Mouse (Mus musculus): ENCODE data around the gene Arl10. TPM values are rescaled to one million over a fixed set of nuclear protein-coding genes. Genes with fewer than 3 reads are reported as not detected.

The Arl10 gene
- polyA plus RNA-seq, 1 experiment from 2014 or later, result 100 TPM

DNA sequence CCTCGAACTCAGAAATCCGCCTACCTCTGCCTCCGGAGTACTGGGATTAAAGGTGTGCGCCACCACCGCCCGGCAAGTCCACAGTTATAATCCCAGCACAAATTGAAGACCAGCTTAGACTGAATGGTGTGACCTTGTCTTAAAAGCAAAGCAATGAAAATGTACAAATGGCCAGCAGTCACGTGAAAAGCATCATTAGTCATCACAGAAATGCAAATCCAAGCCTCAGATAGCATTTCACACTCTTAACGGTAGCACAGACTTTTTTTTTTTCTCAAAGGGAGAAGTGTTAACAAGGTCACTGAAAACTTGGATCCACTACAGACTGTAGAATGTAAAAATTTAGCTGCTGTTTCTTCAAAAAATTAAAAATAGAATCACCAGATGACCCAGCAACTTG, 41.5 kb downstream of the Arl10 start:
- no peak overlapping the region for H3K9ac ChIP-seq (ENCODE audit: low read depth, low read length)
- 82% methylated on average over 8 of the region's 8 CpGs for WGBS
- peaks cover 3% of the 10 kb centered on the region for H3K4me1 ChIP-seq (ENCODE audit: control insufficient read depth, insufficient read depth, low read depth, low read length)
- no peak overlapping the region for H3K27ac ChIP-seq (ENCODE audit: low read depth, low read length)
- no peak for ATAC-seq
- H3K4me2 ChIP-seq (ENCODE audit: low read length), result no peak overlapping the region
- no peaks in the 10 kb centered on the region for H3K9me3 ChIP-seq (ENCODE audit: control insufficient read depth, low read length)
- no peaks in the 10 kb centered on the region for H3K27me3 ChIP-seq (replicated peaks; ENCODE audit: control insufficient read depth, insufficient read depth, low read length)
- H3K4me3 ChIP-seq (ENCODE audit: low read length), result no peak overlapping the region
- H3K36me3 ChIP-seq (ENCODE audit: control insufficient read depth, insufficient read depth, low read length), result no peaks in the 10 kb centered on the region

DNA sequence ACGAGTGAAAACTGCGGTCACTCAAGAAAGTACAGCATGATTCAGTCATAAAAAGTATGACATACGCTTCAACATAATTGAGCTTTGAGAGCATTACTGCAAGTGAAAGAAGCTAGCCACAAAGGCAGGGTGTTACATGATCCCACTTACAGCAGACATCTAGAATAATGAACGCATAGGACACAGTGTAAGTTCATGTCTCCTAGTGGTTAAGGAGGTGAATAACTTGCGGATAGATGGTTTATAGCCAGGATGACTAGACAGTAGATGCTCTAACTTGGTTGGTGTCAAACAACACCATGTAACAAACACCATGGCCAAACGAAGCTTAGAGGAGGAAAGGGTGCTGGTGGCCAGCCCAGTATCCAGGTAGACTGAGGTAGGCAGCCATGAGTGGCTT, 42.2 kb downstream of the Arl10 start:
- no peaks in the 10 kb centered on the region for H3K36me3 ChIP-seq (ENCODE audit: control insufficient read depth, insufficient read depth, low read length)
- no peak overlapping the region for H3K4me2 ChIP-seq (ENCODE audit: low read length)
- no peaks in the 10 kb centered on the region; the same call in none of the 2 replicates for H3K4me1 ChIP-seq (ENCODE audit: control insufficient read depth, insufficient read depth, low read depth, low read length)
- H3K9me3 ChIP-seq (ENCODE audit: control insufficient read depth, low read length), result no peaks in the 10 kb centered on the region
- H3K4me3 ChIP-seq (ENCODE audit: low read length), result no peak overlapping the region
- no peak for ATAC-seq
- no peaks in the 10 kb centered on the region for H3K27me3 ChIP-seq (replicated peaks; ENCODE audit: control insufficient read depth, insufficient read depth, low read length)
- 68% methylated on average over 6 of the region's 6 CpGs for WGBS
- no peak overlapping the region for H3K9ac ChIP-seq (ENCODE audit: low read depth, low read length)
- H3K27ac ChIP-seq (ENCODE audit: low read depth, low read length), result no peak overlapping the region

DNA sequence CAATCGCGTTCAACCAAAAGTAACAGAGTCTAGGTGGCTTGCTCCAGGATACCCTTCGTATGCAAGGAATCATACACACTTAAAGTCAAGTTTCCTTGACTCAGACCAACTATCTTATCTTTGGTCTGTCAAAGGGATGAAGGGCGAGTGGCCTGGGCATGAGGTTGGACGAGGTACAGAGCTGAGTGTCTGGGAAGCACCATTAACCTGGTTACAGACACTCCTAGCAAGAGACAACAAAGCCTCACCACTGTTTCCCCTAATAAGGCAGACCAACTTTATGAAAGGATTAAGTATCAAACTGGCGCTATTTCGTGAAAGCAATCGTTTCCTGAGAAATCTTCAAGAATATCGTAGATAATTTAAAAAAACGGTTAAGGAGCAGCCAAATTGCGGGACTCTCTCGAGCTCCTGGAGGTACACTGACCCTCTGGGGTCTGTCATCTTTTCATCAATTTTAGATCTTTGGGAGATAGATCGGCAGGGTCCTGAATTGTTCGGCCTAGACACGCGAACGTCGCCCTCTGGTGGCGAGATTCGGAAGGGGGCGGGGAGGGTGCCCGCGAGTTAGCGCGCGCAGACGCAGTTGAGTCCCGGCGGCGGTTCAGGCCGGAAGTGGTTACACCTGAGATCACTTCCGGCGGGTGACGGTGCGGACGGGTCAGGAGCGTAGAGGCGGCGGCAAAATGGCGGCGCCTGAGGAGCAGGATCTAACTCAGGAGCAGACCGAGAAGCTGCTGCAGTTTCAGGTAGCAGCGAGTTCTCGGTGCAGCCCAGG, 46.5 kb downstream of the Arl10 start, which contains the start of gene Faf2:
TSS of gene Faf2 (plus strand) at position 630 of the 778 bp plus-strand sequence.
- Histone ChIP-seq H3K27me3 (replicated peaks; ENCODE audit: control insufficient read depth, insufficient read depth, low read length) (no peaks in the 10 kb centered on the region), H3K4me3 (ENCODE audit: low read length) (peak within 1 kb of the TSS; percentile 72), H3K36me3 (ENCODE audit: control insufficient read depth, insufficient read depth, low read length) (no peaks in the 10 kb centered on the region), H3K27ac (ENCODE audit: low read depth, low read length) (peak within 1 kb of the TSS; percentile 75), H3K4me2 (ENCODE audit: low read length) (peak within 1 kb of the TSS; percentile 88), H3K9ac (ENCODE audit: low read depth, low read length) (peak within 1 kb of the TSS; percentile 73), H3K4me1 (ENCODE audit: control insufficient read depth, insufficient read depth, low read depth, low read length) (peaks cover 12% of the 10 kb centered on the region), H3K9me3 (ENCODE audit: control insufficient read depth, low read length) (no peaks in the 10 kb centered on the region)
- WGBS, result 13% methylated on average over 41 of the region's 44 CpGs
- ATAC-seq, result peak; percentile 98

DNA sequence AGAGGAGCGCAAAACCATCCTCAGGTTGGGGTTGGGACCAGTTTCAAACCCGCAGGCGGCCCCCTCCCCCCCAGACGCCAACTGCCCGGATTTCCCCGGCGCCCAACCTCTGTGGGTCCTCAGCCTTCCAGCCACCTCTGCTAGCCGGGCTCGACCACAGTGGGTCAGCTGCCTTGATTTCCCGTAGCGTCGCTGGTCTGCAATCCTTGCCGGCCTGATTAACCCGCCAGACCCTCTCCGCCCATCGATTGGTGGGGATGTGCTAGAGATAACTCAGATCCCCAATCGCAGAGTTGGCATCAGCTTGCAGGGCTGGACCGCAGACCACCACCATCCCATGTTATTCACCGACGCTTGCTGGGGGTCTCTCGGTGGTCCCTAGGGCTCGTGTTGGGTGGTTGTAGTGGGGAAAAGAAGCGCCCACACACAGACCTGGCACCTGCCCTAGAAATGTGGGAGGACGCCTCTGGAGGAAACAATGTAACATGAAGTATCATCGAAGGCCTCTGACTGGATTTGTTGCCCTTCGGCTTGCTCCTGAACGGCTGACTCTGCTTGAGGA, 47.2 kb downstream of the Arl10 start:
- ATAC-seq, result peak; percentile 76
- H3K36me3 ChIP-seq (ENCODE audit: control insufficient read depth, insufficient read depth, low read length), result no peaks in the 10 kb centered on the region
- 1% methylated on average over 26 of the region's 27 CpGs for WGBS
- no peaks in the 10 kb centered on the region for H3K9me3 ChIP-seq (ENCODE audit: control insufficient read depth, low read length)
- H3K9ac ChIP-seq (ENCODE audit: low read depth, low read length), result peak overlapping the region; percentile 73
- H3K27me3 ChIP-seq (replicated peaks; ENCODE audit: control insufficient read depth, insufficient read depth, low read length), result no peaks in the 10 kb centered on the region
- H3K4me3 ChIP-seq (ENCODE audit: low read length), result peak overlapping the region; percentile 72
- peaks cover 12% of the 10 kb centered on the region for H3K4me1 ChIP-seq (ENCODE audit: control insufficient read depth, insufficient read depth, low read depth, low read length)
- peak overlapping the region; percentile 88 for H3K4me2 ChIP-seq (ENCODE audit: low read length)
- peak overlapping the region; percentile 75 for H3K27ac ChIP-seq (ENCODE audit: low read depth, low read length)

DNA sequence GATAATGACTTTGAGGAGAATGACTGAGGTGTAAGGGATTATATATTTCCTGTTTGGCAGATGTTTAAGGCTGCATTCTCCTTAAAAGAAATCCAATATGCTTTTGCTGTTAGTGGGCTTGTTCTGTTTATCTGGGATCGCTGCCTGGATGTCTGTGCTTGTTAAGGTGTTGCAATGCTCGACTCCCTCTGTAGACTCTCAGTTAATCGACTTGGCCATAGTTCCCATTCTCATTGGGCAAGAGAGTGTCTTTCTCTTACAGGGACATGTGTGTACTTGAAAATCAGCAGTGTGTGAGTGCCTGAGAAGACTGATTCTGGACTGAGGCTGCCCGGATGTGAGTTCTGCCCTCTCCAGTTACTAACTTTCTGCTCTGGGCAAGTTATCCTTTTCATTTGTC, 54.3 kb downstream of the Arl10 start:
- Histone ChIP-seq H3K4me3 (ENCODE audit: low read length) (no peak overlapping the region), H3K36me3 (ENCODE audit: control insufficient read depth, insufficient read depth, low read length) (0 out of 2 replicates have a peak, but pooled peaks cover 2% of the 10 kb centered on the region), H3K9ac (ENCODE audit: low read depth, low read length) (no peak overlapping the region), H3K27me3 (replicated peaks; ENCODE audit: control insufficient read depth, insufficient read depth, low read length) (no peaks in the 10 kb centered on the region), H3K27ac (ENCODE audit: low read depth, low read length) (no peak overlapping the region), H3K4me1 (ENCODE audit: control insufficient read depth, insufficient read depth, low read depth, low read length) (no peaks in the 10 kb centered on the region), H3K9me3 (ENCODE audit: control insufficient read depth, low read length) (no peaks in the 10 kb centered on the region), H3K4me2 (ENCODE audit: low read length) (no peak overlapping the region)
- 89% methylated on average over 4 of the region's 4 CpGs for WGBS
- ATAC-seq, result no peak

Small RNA genes lying within 50 kb of the gene (microRNA-seq; reads per million reads assigned to microRNA genes)
- gene Gm24195, result not detected

Other genes starting within 250 kb of the Arl10 start
- 36.6 and 41.9 TPM in 2 replicates for gene Cplx2, start 203.7 kb upstream of the Arl10 start, polyA plus RNA-seq (2015; fragmentation: Nextera tagmentation; extraction: Ambion mirVana)
- gene Thoc3, start 106.2 kb upstream of the Arl10 start, polyA plus RNA-seq (2015; fragmentation: Nextera tagmentation; extraction: Ambion mirVana), result 93.8 and 94.8 TPM in 2 replicates
- gene Simc1, start 71.2 kb upstream of the Arl10 start, polyA plus RNA-seq (2015; fragmentation: Nextera tagmentation; extraction: Ambion mirVana), result 20.4 and 23.7 TPM in 2 replicates
- gene 4833439L19Rik, start 9.6 kb upstream of the Arl10 start, polyA plus RNA-seq (2015; fragmentation: Nextera tagmentation; extraction: Ambion mirVana), result 268 and 272 TPM in 2 replicates
- gene Nop16, start 15.1 kb downstream of the Arl10 start, polyA plus RNA-seq (2015; fragmentation: Nextera tagmentation; extraction: Ambion mirVana), result 64.7 and 69.1 TPM in 2 replicates
- gene Higd2a, start 15.2 kb downstream of the Arl10 start, polyA plus RNA-seq (2015; fragmentation: Nextera tagmentation; extraction: Ambion mirVana), result 253 and 288 TPM in 2 replicates
- 244 and 276 TPM in 2 replicates for gene Cltb, start 36.3 kb downstream of the Arl10 start, polyA plus RNA-seq (2015; fragmentation: Nextera tagmentation; extraction: Ambion mirVana)
- 61.9 and 64.7 TPM in 2 replicates for gene Faf2, start 46.8 kb downstream of the Arl10 start, polyA plus RNA-seq (2015; fragmentation: Nextera tagmentation; extraction: Ambion mirVana)
- gene Rnf44, start 118.9 kb downstream of the Arl10 start, polyA plus RNA-seq (2015; fragmentation: Nextera tagmentation; extraction: Ambion mirVana), result 56.4 and 64.8 TPM in 2 replicates
- gene Cdhr2, start 126.4 kb downstream of the Arl10 start, polyA plus RNA-seq (2015; fragmentation: Nextera tagmentation; extraction: Ambion mirVana), result 0.16 and 0.21 TPM in 2 replicates
- 4.5 and 5.7 TPM in 2 replicates for gene Gprin1, start 174.9 kb downstream of the Arl10 start, polyA plus RNA-seq (2015; fragmentation: Nextera tagmentation; extraction: Ambion mirVana)
- gene Sncb, start 191.6 kb downstream of the Arl10 start, polyA plus RNA-seq (2015; fragmentation: Nextera tagmentation; extraction: Ambion mirVana), result 130 and 157 TPM in 2 replicates
- not detected in 2 replicates for gene Eif4e1b, start 209.0 kb downstream of the Arl10 start, polyA plus RNA-seq (2015; fragmentation: Nextera tagmentation; extraction: Ambion mirVana)
- 105 and 131 TPM in 2 replicates for gene Tspan17, start 214.4 kb downstream of the Arl10 start, polyA plus RNA-seq (2015; fragmentation: Nextera tagmentation; extraction: Ambion mirVana)

All from hindbrain, embryonic 16.5 days (tissue).